16 mouse cellular contexts compared by ENCODE assay signal in the genomic region with DNA sequence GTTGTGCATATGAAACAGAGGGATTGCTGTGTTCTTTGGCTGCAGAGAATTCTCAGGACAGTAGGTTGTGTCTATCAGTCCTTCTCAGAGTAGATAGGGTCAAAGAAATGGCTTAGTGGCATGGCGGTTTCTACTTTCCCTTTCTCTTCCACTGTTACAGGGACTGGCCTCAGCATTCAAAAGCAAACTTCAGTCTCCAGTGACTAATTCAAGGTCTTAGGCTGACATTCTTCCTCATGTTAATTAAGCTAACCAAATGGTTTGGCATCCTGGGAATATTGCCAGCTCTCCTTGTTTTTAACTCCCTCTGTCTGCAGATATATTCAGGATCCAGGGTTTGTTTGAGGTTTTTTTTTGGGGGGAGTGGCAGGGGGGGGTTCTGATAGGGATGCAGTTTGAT.
A peak's percentile ranks its signal among the peaks of the same experiment; 100 is the strongest.
DNase-seq lines count a peak whose midpoint lies in the region; ATAC-seq lines count a peak whose summit lies in the region.
"Had no signal": no experiment of that assay in that cellular context is flagged by ENCODE, and none has a peak within 500 bp of the region (broad histone marks: within the 10 kb centered on the region; RNA-seq: fewer than 3 reads in every experiment).

No protein-coding gene starts in this region.

- no peaks in the 10 kb centered on the region for H3K27me3 ChIP-seq in kidney, embryonic 14.5 days (ENCODE audit: control insufficient read depth, insufficient read depth, low read length)
- H3K27me3 ChIP-seq in neural tube, embryonic 13.5 days, result no peaks in the 10 kb centered on the region
- no peaks in the 10 kb centered on the region for H3K27me3 ChIP-seq in neural tube, embryonic 15.5 days (replicated peaks)
- H3K27me3 ChIP-seq: kidney, embryonic 15.5 days; limb, embryonic 15.5 days; lung, embryonic 15.5 days; midbrain, embryonic 12.5 days; neural tube, embryonic 12.5 days had no signal

- no peak for ATAC-seq in kidney, embryonic 14.5 days (ENCODE audit: low FRiP score, low TSS enrichment)
- no peak for ATAC-seq in neural tube, embryonic 13.5 days (ENCODE audit: low read depth)
- ATAC-seq in neural tube, embryonic 15.5 days (ENCODE audit: low FRiP score), result no peak

- no peaks in the 10 kb centered on the region for H3K9me3 ChIP-seq in kidney, embryonic 14.5 days (ENCODE audit: control insufficient read depth, low read length)
- H3K9me3 ChIP-seq in neural tube, embryonic 13.5 days, result no peaks in the 10 kb centered on the region
- H3K9me3 ChIP-seq in neural tube, embryonic 15.5 days (replicated peaks), result no peaks in the 10 kb centered on the region
- H3K9me3 ChIP-seq: heart, embryonic 10.5 days; kidney, embryonic 15.5 days; limb, embryonic 15.5 days; lung, embryonic 15.5 days; midbrain, embryonic 12.5 days; neural tube, embryonic 12.5 days had no signal

- H3K4me2 ChIP-seq in kidney, embryonic 14.5 days (replicated peaks; ENCODE audit: low read depth, low read length), result no peak overlapping the region
- no peak overlapping the region for H3K4me2 ChIP-seq in neural tube, embryonic 13.5 days
- no peak overlapping the region for H3K4me2 ChIP-seq in neural tube, embryonic 15.5 days
- H3K4me2 ChIP-seq: kidney, embryonic 15.5 days; limb, embryonic 15.5 days; lung, embryonic 15.5 days; midbrain, embryonic 12.5 days; neural tube, embryonic 12.5 days had no signal

- H3K4me3 ChIP-seq in kidney, embryonic 14.5 days (ENCODE audit: low read length), result no peak overlapping the region
- no peak overlapping the region for H3K4me3 ChIP-seq in neural tube, embryonic 13.5 days
- no peak overlapping the region for H3K4me3 ChIP-seq in neural tube, embryonic 15.5 days (replicated peaks)
- H3K4me3 ChIP-seq: heart, embryonic 10.5 days; kidney, embryonic 15.5 days; limb, embryonic 15.5 days; lung, embryonic 15.5 days; midbrain, embryonic 12.5 days; neural tube, embryonic 12.5 days had no signal

- no peak overlapping the region for H3K9ac ChIP-seq in kidney, embryonic 14.5 days (ENCODE audit: low read depth, low read length)
- H3K9ac ChIP-seq in neural tube, embryonic 13.5 days, result no peak overlapping the region
- H3K9ac ChIP-seq in neural tube, embryonic 15.5 days (replicated peaks), result no peak overlapping the region
- H3K9ac ChIP-seq: kidney, embryonic 15.5 days; limb, embryonic 15.5 days; lung, embryonic 15.5 days; midbrain, embryonic 12.5 days; neural tube, embryonic 12.5 days had no signal

- H3K27ac ChIP-seq in kidney, embryonic 14.5 days (ENCODE audit: low read depth, low read length), result no peak overlapping the region
- H3K27ac ChIP-seq in neural tube, embryonic 13.5 days (replicated peaks), result 0 out of 2 replicates have a peak overlapping the region, but pooled peaks have one; percentile 9
- peak overlapping the region; percentile 37; the same call in 1 of the 2 replicates for H3K27ac ChIP-seq in neural tube, embryonic 15.5 days (replicated peaks)
- H3K27ac ChIP-seq: heart, embryonic 10.5 days; kidney, embryonic 15.5 days; limb, embryonic 15.5 days; lung, embryonic 15.5 days; midbrain, embryonic 12.5 days; neural tube, embryonic 12.5 days had no signal

- peak; percentile 34 for DNase-seq in adrenal gland, adult 2 months
- DNase-seq in adrenal gland, postnatal 4 days (ENCODE audit: low spot score in 2 of 2), result no peak
- DNase-seq in kidney, adult 11 months, result peak; percentile 6
- DNase-seq in neural tube, embryonic 10.5 days (ENCODE audit: extremely low spot score, low spot score), result no peak
- DNase-seq in cerebellum, postnatal 36 days, result no peak
- DNase-seq: cerebellum, adult 11 months; heart, postnatal 36 days had no signal

- 50% methylated on average over 1 of the region's 1 CpGs for WGBS in kidney, embryonic 14.5 days
- WGBS in neural tube, embryonic 13.5 days, result 50% methylated on average over 1 of the region's 1 CpGs
- 39% methylated on average over 1 of the region's 1 CpGs for WGBS in neural tube, embryonic 15.5 days

- H3K4me1 ChIP-seq in kidney, embryonic 14.5 days (ENCODE audit: control insufficient read depth, insufficient read depth, low read length), result no peaks in the 10 kb centered on the region
- no peaks in the 10 kb centered on the region for H3K4me1 ChIP-seq in neural tube, embryonic 13.5 days (replicated peaks)
- no peaks in the 10 kb centered on the region for H3K4me1 ChIP-seq in neural tube, embryonic 15.5 days
- H3K4me1 ChIP-seq: heart, embryonic 10.5 days; kidney, embryonic 15.5 days; limb, embryonic 15.5 days; lung, embryonic 15.5 days; neural tube, embryonic 12.5 days had no signal

- H3K36me3 ChIP-seq in kidney, embryonic 14.5 days (ENCODE audit: control insufficient read depth, insufficient read depth, low read length), result no peaks in the 10 kb centered on the region
- no peaks in the 10 kb centered on the region for H3K36me3 ChIP-seq in neural tube, embryonic 13.5 days
- H3K36me3 ChIP-seq in neural tube, embryonic 15.5 days, result no peaks in the 10 kb centered on the region
- H3K36me3 ChIP-seq: heart, embryonic 10.5 days; kidney, embryonic 15.5 days; limb, embryonic 15.5 days; lung, embryonic 15.5 days; midbrain, embryonic 12.5 days; neural tube, embryonic 12.5 days had no signal

Comparison
In these comparisons a context has a peak if more than half of its experiments do, and no peak if none do; other contexts are left out.
1. DNase-seq: peak in adrenal gland, adult 2 months (single experiment) and kidney, adult 11 months (single experiment); none in adrenal gland, postnatal 4 days (0 of 2), neural tube, embryonic 10.5 days (single experiment) and cerebellum, postnatal 36 days (0 of 2).